Mouse (Mus musculus): ENCODE measurements around the gene Abtb1.

GRCm38 (mm10) chr6:88816913-88817312 is 24.9 kb downstream of the Abtb1 start:
- no peak for TF ChIP-seq POLR2A (IDR thresholded peaks at IDR 0.05; ENCODE audit: insufficient read length, low read depth)
- TF ChIP-seq MYOD1 (IDR thresholded peaks at IDR 0.05; ENCODE audit: control insufficient read depth in 1 of 3, insufficient read length in 2 of 3, low read depth in 2 of 3), result no peak
